In genomic region chr5:90431053-90431452, GRCm38 (mm10) we compare ENCODE assay signal across 18 mouse cellular contexts. TPM values are rescaled to one million over a fixed set of nuclear protein-coding genes. Genes with fewer than 3 reads are reported as not detected.
"Had no signal": no experiment of that assay in that cellular context is flagged by ENCODE, and none has a peak within 500 bp of the region (broad histone marks: within the 10 kb centered on the region; RNA-seq: fewer than 3 reads in every experiment).

No protein-coding gene starts in this region.

- H3K4me3 ChIP-seq: left cerebral cortex, adult 2 months; limb, embryonic 10.5 days; megakaryocyte, embryonic 14.5 days; midbrain, embryonic 15.5 days; neural tube, embryonic 12.5 days had no signal

- H3K27ac ChIP-seq: hindbrain, postnatal 0 days; left cerebral cortex, adult 2 months; limb, embryonic 10.5 days; macrophage; midbrain, embryonic 15.5 days; neural tube, embryonic 12.5 days had no signal

- H3K27me3 ChIP-seq: megakaryocyte, embryonic 14.5 days; midbrain, embryonic 15.5 days; neural tube, embryonic 12.5 days had no signal

- DNase-seq: kidney, adult 2 months; kidney, postnatal 25 days; lung, embryonic 14.5 days; lung, postnatal 10 days; thymus, adult 18-20 months; thymus, postnatal 25 days had no signal

- H3K9ac ChIP-seq: lung, embryonic 14.5 days; midbrain, embryonic 15.5 days; neural tube, embryonic 12.5 days had no signal

- ATAC-seq: hindbrain, postnatal 0 days; midbrain, embryonic 15.5 days had no signal

- H3K4me2 ChIP-seq: lung, embryonic 14.5 days; midbrain, embryonic 11.5 days; midbrain, embryonic 15.5 days; neural tube, embryonic 12.5 days had no signal

- H3K9me3 ChIP-seq: limb, embryonic 10.5 days; megakaryocyte, embryonic 14.5 days; midbrain, embryonic 15.5 days; neural tube, embryonic 12.5 days had no signal

- H3K4me1 ChIP-seq: limb, embryonic 10.5 days; megakaryocyte, embryonic 14.5 days; midbrain, embryonic 15.5 days; neural tube, embryonic 12.5 days had no signal

- H3K36me3 ChIP-seq: limb, embryonic 10.5 days; midbrain, embryonic 15.5 days; neural tube, embryonic 12.5 days had no signal

RNA-seq across cellular contexts. Expression of gene Alb, which starts 29.6 kb away (rescaled TPM):
- total RNA-seq: layer of hippocampus, postnatal 25 days; left cerebral cortex, adult 2 months; monocyte, adult 5-6 weeks; neutrophil, adult 5-6 weeks had no signal
- polyA plus RNA-seq: hindbrain, postnatal 0 days; limb, embryonic 10.5 days; macrophage; midbrain, embryonic 11.5 days had no signal

RNA-seq across cellular contexts. Expression of gene Afp, which starts 59.5 kb away (rescaled TPM):
- total RNA-seq: layer of hippocampus, postnatal 25 days; left cerebral cortex, postnatal 14 days; monocyte, adult 5-6 weeks had no signal
- polyA plus RNA-seq: midbrain, embryonic 11.5 days had no signal
